Mouse (Mus musculus) left cerebral cortex, postnatal 4 days (tissue): ENCODE measurements at regions not wholly inside any gene's neighbourhood (a gene's known extent, or its start where the extent isn't known, plus 50 kb on each side); places are given as distances from the start of the nearest gene placed in this dataset.
"Not testable (repeated sequence)": the region's sequence is repeated elsewhere in the genome, so short reads cannot be mapped to it uniquely, and the experiment has no call there.

ENCODE experiments used
- DNase-seq: peaks from one replicate; pipeline ENCODE4 v3.0.0-alpha.2; 2022
- intact Hi-C: fragments of 180-260 bp; cut with DNase I; formaldehyde crosslinking; loops from one replicate; pipeline ENCODE4 v1.15.1; 2025

DNA sequence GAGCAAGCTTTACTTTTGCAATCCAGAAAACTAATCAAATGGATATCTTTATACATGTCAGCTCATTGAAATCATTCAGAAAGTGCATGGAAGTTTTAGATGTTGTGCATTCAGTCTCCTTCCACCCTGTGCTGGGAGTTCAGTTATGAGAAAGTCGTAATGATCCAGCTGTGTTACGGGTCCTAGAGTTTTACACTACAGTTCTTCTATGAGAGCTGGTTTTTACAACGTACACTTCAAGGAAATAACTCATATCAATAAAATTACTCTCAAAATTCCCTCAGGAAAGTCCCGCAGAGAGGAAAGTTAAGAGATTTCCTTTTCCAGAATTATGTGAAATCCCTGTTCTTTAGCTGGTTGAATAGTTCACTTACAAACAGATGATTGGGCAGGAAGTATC, 418.1 kb upstream of the Slc10a2 start:
- intact Hi-C loops: no loop called here
- no peak for DNase-seq

- intact Hi-C loops: no loop called here
- DNase-seq: no peak
Observed at GRCm38 (mm10) chr8:5495861-5496260, 390.7 kb upstream of the Slc10a2 start.

DNA sequence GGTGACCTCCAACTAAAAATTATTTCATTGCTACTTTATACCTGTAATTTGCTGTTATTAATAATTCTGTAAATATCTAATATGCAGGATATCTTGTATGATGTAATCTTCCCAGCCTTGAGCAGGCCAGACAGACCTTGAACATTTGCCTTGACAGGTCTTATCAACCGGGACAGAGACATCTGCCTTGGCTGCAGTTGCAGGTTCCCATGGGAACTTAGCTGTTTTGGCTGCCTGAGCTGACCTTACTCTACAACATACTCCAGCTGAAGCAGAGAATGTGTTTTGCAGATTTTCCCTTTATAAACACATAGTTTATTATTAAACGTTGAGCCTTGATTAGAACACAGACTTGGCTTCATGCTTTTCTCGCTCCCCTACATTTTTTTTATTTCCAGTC, 385.3 kb upstream of the Slc10a2 start:
- intact Hi-C loops: no loop called here
- DNase-seq: no peak

GRCm38 (mm10) chr8:5482938-5483337, 377.8 kb upstream of the Slc10a2 start:
- no peak for DNase-seq
- intact Hi-C loops: no loop called here

GRCm38 (mm10) chr8:5472999-5473398, 367.8 kb upstream of the Slc10a2 start:
- intact Hi-C loops: no loop called here
- no peak for DNase-seq

- intact Hi-C loops: no loop called here
Observed at GRCm38 (mm10) chr8:5472582-5472981, 367.4 kb upstream of the Slc10a2 start.

DNA sequence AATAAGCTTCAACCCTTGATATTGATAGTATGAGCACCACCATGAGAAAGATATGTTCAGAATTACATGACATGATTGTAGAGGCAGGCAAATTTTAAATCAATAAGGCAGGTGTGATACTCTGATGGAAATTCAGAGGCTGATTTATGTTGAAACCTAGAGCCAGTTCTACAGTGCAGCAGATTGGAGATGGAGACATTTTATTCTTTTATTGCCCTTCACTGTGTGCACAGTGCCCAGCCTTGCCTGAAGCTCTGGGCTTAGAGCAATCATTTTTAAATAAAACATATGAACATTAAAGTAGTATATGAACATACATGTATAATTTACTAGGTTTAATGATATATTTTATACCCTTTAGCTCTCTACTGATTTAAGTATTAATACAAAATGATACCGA, 352.5 kb upstream of the Slc10a2 start:
- intact Hi-C loops: no loop called here
- DNase-seq: no peak

More at GRCm38 (mm10) chr8:5472582-5472981, 367.4 kb upstream of the Slc10a2 start:
- no peak for DNase-seq

GRCm38 (mm10) chr8:5453469-5453868, 348.3 kb upstream of the Slc10a2 start:
- intact Hi-C loops: no loop called here
- no peak for DNase-seq

GRCm38 (mm10) chr8:5442243-5442642, 337.1 kb upstream of the Slc10a2 start:
- intact Hi-C loops, DNase-seq: not testable (repeated sequence)

- DNase-seq, intact Hi-C loops: not testable (repeated sequence)
Observed at GRCm38 (mm10) chr8:5440404-5440803, 335.3 kb upstream of the Slc10a2 start.

DNA sequence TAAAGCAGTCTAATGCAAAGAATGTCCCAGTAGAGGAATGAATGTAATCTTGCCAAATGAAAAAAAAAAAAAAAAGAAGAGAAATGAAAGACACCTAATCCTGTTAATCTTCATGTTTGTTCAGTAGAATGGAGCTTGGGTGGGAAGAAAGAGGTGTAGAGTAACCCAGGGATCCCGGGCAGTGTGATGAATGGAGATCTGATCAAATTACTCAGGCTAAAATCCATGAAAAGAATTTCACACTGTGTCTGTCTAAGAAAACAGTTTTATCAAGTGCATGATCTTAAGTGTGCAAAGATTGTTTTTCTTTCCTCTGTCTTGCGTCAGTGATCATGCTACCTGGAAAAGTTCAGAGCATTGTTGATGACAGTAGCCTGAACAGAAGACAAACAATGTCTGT, 333.9 kb upstream of the Slc10a2 start:
- no peak for DNase-seq
- intact Hi-C loops: no loop called here

GRCm38 (mm10) chr8:5428303-5428971, 323.3 kb upstream of the Slc10a2 start:
- intact Hi-C loops: no loop called here

GRCm38 (mm10) chr8:5416841-5417240, 311.7 kb upstream of the Slc10a2 start:
- intact Hi-C loops, DNase-seq: not testable (repeated sequence)

More at GRCm38 (mm10) chr8:5428303-5428971, 323.3 kb upstream of the Slc10a2 start:
- DNase-seq: peak; percentile 4

GRCm38 (mm10) chr8:5384851-5385250, 279.7 kb upstream of the Slc10a2 start:
- intact Hi-C loops: no loop called here
- no peak for DNase-seq

- no peak for DNase-seq
- intact Hi-C loops: no loop called here
Observed at GRCm38 (mm10) chr8:5378001-5378400, 272.9 kb upstream of the Slc10a2 start.

GRCm38 (mm10) chr8:5339953-5340352, 234.8 kb upstream of the Slc10a2 start:
- no peak for DNase-seq
- intact Hi-C loops: no loop called here

GRCm38 (mm10) chr8:5314594-5314993, 209.4 kb upstream of the Slc10a2 start:
- intact Hi-C loops: no loop called here
- DNase-seq: no peak

GRCm38 (mm10) chr8:5299982-5300381, 194.8 kb upstream of the Slc10a2 start:
- no peak for DNase-seq
- intact Hi-C loops: no loop called here

- intact Hi-C loops: no loop called here
- DNase-seq: no peak
Observed at GRCm38 (mm10) chr8:5297190-5297589, 192.0 kb upstream of the Slc10a2 start.

DNA sequence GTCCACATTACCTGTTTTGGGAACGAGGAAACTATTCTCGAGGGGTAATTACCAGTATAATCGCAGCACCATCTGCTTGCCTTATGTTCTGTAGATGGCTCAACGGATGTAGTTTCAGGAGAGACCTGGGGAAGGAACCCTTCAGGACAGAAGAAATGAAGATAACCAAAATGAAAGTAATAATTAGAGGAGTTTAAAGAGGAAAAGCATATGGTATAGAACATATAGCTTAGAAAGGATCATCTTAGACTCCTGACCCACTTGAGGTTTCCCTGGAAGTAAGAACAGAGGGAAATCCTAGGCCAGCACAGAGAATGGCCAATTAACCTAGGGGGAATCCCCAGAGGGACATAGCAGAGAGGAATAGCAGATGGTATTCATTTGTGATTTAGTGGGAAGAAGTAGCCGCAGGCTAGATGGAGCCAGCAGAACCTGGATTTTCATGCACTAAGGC, 180.6 kb upstream of the Slc10a2 start:
- peak; percentile 41 for DNase-seq
- intact Hi-C loops: loop anchor here (10.0 kb wide), 1 partner anchor 421 kb away; no protein-coding TSS in a partner anchor

GRCm38 (mm10) chr8:5283799-5284198, 178.6 kb upstream of the Slc10a2 start:
- intact Hi-C loops: loop anchor here (10.0 kb wide), 1 partner anchor 419 kb away; no protein-coding TSS in a partner anchor
- no peak for DNase-seq

DNA sequence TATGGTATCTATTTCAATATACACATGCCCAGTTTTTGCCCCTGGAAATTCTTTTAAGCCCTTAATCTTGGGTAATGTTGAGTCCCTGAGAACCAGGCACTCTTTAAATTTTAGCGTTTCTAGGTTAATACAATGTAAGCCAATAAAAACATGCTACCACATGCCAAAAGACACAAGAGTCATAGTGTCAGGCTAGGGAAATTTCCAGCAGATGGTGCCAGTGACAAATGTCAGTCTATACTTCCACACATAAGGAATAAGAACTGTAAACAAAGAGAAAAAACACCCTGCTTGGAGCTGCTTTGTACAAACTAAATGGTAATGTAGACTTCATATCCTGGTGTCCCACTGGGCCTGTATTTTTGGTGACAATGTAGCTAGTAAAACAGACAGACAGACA, 157.2 kb upstream of the Slc10a2 start:
- DNase-seq: no peak
- intact Hi-C loops: no loop called here

DNA sequence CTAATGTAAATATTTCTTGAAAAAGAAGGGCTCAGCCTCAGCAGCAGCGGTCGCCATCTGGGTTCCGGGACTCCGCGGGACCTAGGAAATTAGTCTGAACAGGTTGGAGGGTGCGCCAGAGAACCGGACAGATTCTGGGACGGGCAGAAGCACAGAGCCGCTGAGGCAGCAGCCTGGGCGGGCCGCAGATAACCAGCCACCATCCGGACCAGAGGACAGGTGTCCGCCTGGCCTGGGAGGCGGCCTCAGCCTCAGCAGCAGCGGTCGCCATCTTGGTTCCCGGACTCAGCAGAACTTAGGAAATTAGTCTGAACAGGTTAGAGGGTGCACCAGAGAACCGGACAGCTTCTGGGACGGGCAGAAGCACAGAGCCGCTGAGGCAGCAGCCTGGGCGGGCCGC, 136.7 kb upstream of the Slc10a2 start:
- DNase-seq: peak; percentile 1
- intact Hi-C loops: not testable (repeated sequence)
